Comparison of ENCODE assay signal across 23 mouse cellular contexts in the genomic region with DNA sequence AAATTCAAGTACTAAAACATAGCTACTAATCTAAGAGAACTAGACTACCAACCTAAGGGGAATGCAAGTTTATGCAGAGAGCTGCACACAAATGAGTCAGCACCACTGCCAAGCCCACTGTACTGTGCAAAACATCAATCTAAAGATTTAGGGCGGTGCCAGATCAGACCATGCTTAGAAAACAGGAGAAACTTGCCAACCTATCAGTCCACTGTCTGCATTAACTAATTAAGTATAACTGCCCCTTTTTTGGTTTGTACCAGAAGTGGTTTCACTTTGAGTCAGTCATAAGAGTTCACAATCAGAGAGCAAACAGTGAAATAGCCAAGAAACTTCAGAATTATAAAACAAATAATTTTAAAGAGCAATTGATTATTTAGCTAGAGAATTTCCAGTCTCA. TPM values are rescaled to one million over a fixed set of nuclear protein-coding genes. Genes with fewer than 3 reads are reported as not detected.
DNase-seq lines count a peak whose midpoint lies in the region; ATAC-seq lines count a peak whose summit lies in the region.
"Had no signal": no experiment of that assay in that cellular context is flagged by ENCODE, and none has a peak within 500 bp of the region (broad histone marks: within the 10 kb centered on the region; RNA-seq: fewer than 3 reads in every experiment).

No protein-coding gene starts in this region.

- ATAC-seq in CD4-positive, CD25-positive, alpha-beta regulatory T cell, adult 4 months, result peak; percentile 77
- ATAC-seq: forebrain, embryonic 15.5 days; Patski had no signal

- H3K27ac ChIP-seq in forebrain, embryonic 10.5 days, result no peak overlapping the region
- H3K27ac ChIP-seq: embryonic facial prominence, embryonic 15.5 days; forebrain, embryonic 15.5 days; heart, adult 2 months; heart, embryonic 15.5 days; hindbrain, embryonic 14.5 days had no signal

- DNase-seq in 416B (ENCODE audit: low read depth) (peak; percentile 54), NIH3T3 (ENCODE audit: low read depth) (peak; percentile 31)
- DNase-seq in induced T-regulatory cell, adult 2 months (ENCODE audit: low read depth), result peak; percentile 41
- no peak for DNase-seq in forebrain, embryonic 10.5 days (ENCODE audit: extremely low spot score, low spot score)
- DNase-seq in c-Kit-positive CD71-positive TER-119-positive erythroid progenitor cells, embryonic 14.5 days (ENCODE audit: low spot score), result no peak
- DNase-seq in thymus, postnatal 36 days, result no peak
- DNase-seq in natural killer cell, adult 2 months (ENCODE audit: low spot score in 2 of 2), result no peak
- DNase-seq: adrenal gland, adult 2 months; cerebellum, adult 2 months; cerebellum, postnatal 10 days; embryo, embryonic 11 days; gastrocnemius, postnatal 10 days; heart, adult 2 months; heart, postnatal 14 days; kidney, adult 11 months; kidney, adult 9 months had no signal

- 91% methylated on average over 1 of the region's 1 CpGs for WGBS in forebrain, embryonic 10.5 days

- H3K27me3 ChIP-seq in forebrain, embryonic 10.5 days (ENCODE audit: poor library complexity, severe bottlenecking), result no peaks in the 10 kb centered on the region
- H3K27me3 ChIP-seq: embryonic facial prominence, embryonic 15.5 days; forebrain, embryonic 15.5 days; heart, embryonic 15.5 days; Patski had no signal

- no peak overlapping the region for H3K4me3 ChIP-seq in forebrain, embryonic 10.5 days
- H3K4me3 ChIP-seq: embryonic facial prominence, embryonic 15.5 days; erythroblast, embryonic 14.5 days; forebrain, embryonic 15.5 days; heart, adult 2 months; heart, embryonic 15.5 days had no signal

- peaks cover 3% of the 10 kb centered on the region; the same call in 1 of the 2 replicates for H3K4me1 ChIP-seq in forebrain, embryonic 10.5 days
- H3K4me1 ChIP-seq: embryonic facial prominence, embryonic 15.5 days; heart, embryonic 15.5 days had no signal

- no peaks in the 10 kb centered on the region for H3K36me3 ChIP-seq in forebrain, embryonic 10.5 days (replicated peaks)
- H3K36me3 ChIP-seq: embryonic facial prominence, embryonic 15.5 days; forebrain, embryonic 15.5 days; heart, embryonic 15.5 days had no signal

- no peaks in the 10 kb centered on the region for H3K9me3 ChIP-seq in forebrain, embryonic 10.5 days
- H3K9me3 ChIP-seq: embryonic facial prominence, embryonic 15.5 days; forebrain, embryonic 15.5 days; heart, embryonic 15.5 days had no signal

RNA-seq across cellular contexts. Expression of gene Slmap, which starts 53.3 kb away (rescaled TPM):
- 10 to 100 TPM; 12.1 to 20.8 TPM for polyA plus RNA-seq in CD4-positive, CD25-positive, alpha-beta regulatory T cell, adult 4 months (2017; shearing (Covaris generic))
- polyA plus RNA-seq in forebrain, embryonic 10.5 days (2016; fragmentation: Nextera tagmentation; extraction: Ambion mirVana), result 14.0 and 15.0 TPM in 2 replicates

Comparison
In these comparisons a context has a peak if more than half of its experiments do, and no peak if none do; other contexts are left out.
1. DNase-seq: peak in 416B (single experiment), NIH3T3 (single experiment) and induced T-regulatory cell, adult 2 months (single experiment); none in forebrain, embryonic 10.5 days (single experiment), c-Kit-positive CD71-positive TER-119-positive erythroid progenitor cells, embryonic 14.5 days (single experiment), thymus, postnatal 36 days (0 of 2) and natural killer cell, adult 2 months (0 of 2).